Mouse (Mus musculus) heart, postnatal 36 days (tissue): ENCODE measurements around the gene Fgf11. TPM values are rescaled to one million over a fixed set of nuclear protein-coding genes. Genes with fewer than 3 reads are reported as not detected.

Experiments
- DNase-seq, 2 experiments: peaks; one replicate each; pipeline ENCODE4 v3.0.0; 2021 to 2022
- intact Hi-C: fragments of 180-260 bp; cut with DNase I; formaldehyde crosslinking; loops from one replicate; pipeline ENCODE4 v1.15.1; 2025
- total RNA-seq, 2 experiments: library from RNA; stranded (reverse); gene quantifications; 2 replicates each; pipeline ENCODE4 v1.2.3; 2021

The Fgf11 gene
- total RNA-seq, 2 experiments from 2014 or later, result 2.4 to 3.0 TPM

GRCm38 (mm10) chr11:69793429-69793828 is 8.2 kb downstream of the Fgf11 start:
- DNase-seq, result no peak
- intact Hi-C loops, result no loop called here

- intact Hi-C loops, result no loop called here
- no peak for DNase-seq
Observed at GRCm38 (mm10) chr11:69791420-69791819, 10.2 kb downstream of the Fgf11 start.

- no peak for DNase-seq
- intact Hi-C loops, result no loop called here
Observed at GRCm38 (mm10) chr11:69789431-69789830, 12.2 kb downstream of the Fgf11 start.

GRCm38 (mm10) chr11:69787306-69787705 is 14.4 kb downstream of the Fgf11 start:
- intact Hi-C loops, result no loop called here
- no peak for DNase-seq

GRCm38 (mm10) chr11:69784793-69785272 is 16.8 kb downstream of the Fgf11 start:
- intact Hi-C loops, result loop anchor here (2.0 kb wide), 1 partner anchor 18 kb away; no protein-coding TSS in a partner anchor
- DNase-seq, result peak; percentile 63

GRCm38 (mm10) chr11:69781828-69782227 is 19.8 kb downstream of the Fgf11 start:
- intact Hi-C loops, result no loop called here

GRCm38 (mm10) chr11:69778985-69779384 is 22.7 kb downstream of the Fgf11 start:
- intact Hi-C loops, result no loop called here
- DNase-seq, result no peak

More at GRCm38 (mm10) chr11:69781828-69782227, 19.8 kb downstream of the Fgf11 start:
- no peak for DNase-seq

- no peak for DNase-seq
- intact Hi-C loops, result no loop called here
Observed at GRCm38 (mm10) chr11:69778258-69778982, 23.2 kb downstream of the Fgf11 start.

GRCm38 (mm10) chr11:69777504-69778257 is 24.0 kb downstream of the Fgf11 start:
- DNase-seq, result no peak
- intact Hi-C loops, result no loop called here

GRCm38 (mm10) chr11:69776488-69776887 is 25.2 kb downstream of the Fgf11 start:
- intact Hi-C loops, result no loop called here
- no peak for DNase-seq

- no peak for DNase-seq
- intact Hi-C loops, result no loop called here
Observed at GRCm38 (mm10) chr11:69775716-69776115, 25.9 kb downstream of the Fgf11 start.

GRCm38 (mm10) chr11:69774961-69775360 is 26.7 kb downstream of the Fgf11 start:
- DNase-seq, result no peak
- intact Hi-C loops, result no loop called here

GRCm38 (mm10) chr11:69767625-69767909 is 34.1 kb downstream of the Fgf11 start:
- intact Hi-C loops, result loop anchor here (2.0 kb wide), 3 partner anchors 17 to 35 kb away; partner anchors contain the start of gene Chrnb1
- no peak for DNase-seq

- intact Hi-C loops, result loop anchor here (2.0 kb wide), 3 partner anchors 18 to 36 kb away; partner anchors contain the start of gene Chrnb1
- no peak for DNase-seq
Observed at GRCm38 (mm10) chr11:69766872-69767624, 34.6 kb downstream of the Fgf11 start.

- peak in 1 of 2 experiments; percentile 74 for DNase-seq
- intact Hi-C loops, result loop anchor here (2.0 kb wide), 3 partner anchors 19 to 37 kb away; partner anchors contain the start of gene Chrnb1
Observed at GRCm38 (mm10) chr11:69766126-69766609, 35.5 kb downstream of the Fgf11 start.

GRCm38 (mm10) chr11:69765221-69766125 is 36.2 kb downstream of the Fgf11 start, which contains the start of gene Zbtb4:
Gene Zbtb4 (plus strand): TSS chr11:69765912.
- DNase-seq, result peak; percentile 53 to 79
- intact Hi-C loops, result loop anchor here (2.0 kb wide), 4 partner anchors 19 to 111 kb away; partner anchors contain the start of gene Chrnb1

GRCm38 (mm10) chr11:69763551-69763950 is 38.1 kb downstream of the Fgf11 start:
- intact Hi-C loops, result no loop called here
- DNase-seq, result no peak

GRCm38 (mm10) chr11:69761868-69762267 is 39.8 kb downstream of the Fgf11 start, which contains the start of gene Slc35g3:
Gene Slc35g3 (minus strand): TSS chr11:69761968.
- intact Hi-C loops, result no loop called here
- DNase-seq, result no peak

- intact Hi-C loops, result no loop called here
- no peak for DNase-seq
Observed at GRCm38 (mm10) chr11:69760901-69761200, 40.8 kb downstream of the Fgf11 start.
